Mouse (Mus musculus) cerebellum, postnatal 10 days (tissue): ENCODE data around the gene Tmem119.

Source experiments
- DNase-seq, 2 experiments: peaks; one replicate each; pipeline ENCODE4 v3.0.0; 2021; ENCODE audit warnings: mixed read lengths in 2 of 2

The Tmem119 gene

DNA sequence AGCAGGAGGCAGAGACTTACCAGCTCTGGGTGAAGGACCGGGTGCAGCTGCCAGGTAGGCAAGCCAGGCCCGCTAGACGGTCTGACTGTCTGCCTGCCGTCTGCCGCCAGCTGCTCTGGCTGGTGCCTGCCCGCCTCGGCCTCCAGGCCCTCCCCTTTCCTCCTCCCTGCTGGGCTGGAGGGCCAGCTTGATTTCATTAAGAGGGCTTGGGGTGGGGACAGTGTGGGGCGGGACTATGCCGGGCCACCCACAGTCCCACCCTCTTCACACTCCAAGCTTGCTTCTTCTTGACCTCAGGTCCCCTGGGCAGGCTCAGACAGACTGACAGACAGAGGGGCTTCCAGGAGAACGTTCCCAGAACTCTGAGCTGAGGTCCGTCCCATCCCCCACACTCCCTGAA lies at the start of gene Tmem119:
TSS of gene Tmem119 (minus strand) at position 237 of the 400 bp plus-strand sequence.
- DNase-seq: peak; percentile 59 to 79

DNA sequence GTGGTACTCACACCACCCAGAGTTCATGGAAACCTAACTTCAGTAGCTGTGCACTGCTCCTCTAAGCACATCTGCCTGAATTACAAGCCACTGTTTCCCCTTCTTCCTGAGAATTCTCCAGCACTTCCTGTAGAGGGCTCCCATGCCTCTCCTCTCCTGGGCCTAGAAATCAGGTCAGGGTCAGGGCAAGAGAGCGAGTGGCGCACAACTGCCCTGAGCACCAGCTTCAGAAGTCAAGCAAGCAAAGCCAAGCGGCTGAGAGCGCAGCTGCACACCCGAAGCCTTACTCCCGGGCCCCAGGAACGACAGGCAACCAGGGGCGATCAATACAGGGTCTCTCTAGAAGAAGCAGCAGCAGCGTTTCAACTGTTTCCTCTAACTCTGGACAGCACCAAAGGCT lies 47.3 kb upstream of the Tmem119 start:
- DNase-seq: no peak

DNA sequence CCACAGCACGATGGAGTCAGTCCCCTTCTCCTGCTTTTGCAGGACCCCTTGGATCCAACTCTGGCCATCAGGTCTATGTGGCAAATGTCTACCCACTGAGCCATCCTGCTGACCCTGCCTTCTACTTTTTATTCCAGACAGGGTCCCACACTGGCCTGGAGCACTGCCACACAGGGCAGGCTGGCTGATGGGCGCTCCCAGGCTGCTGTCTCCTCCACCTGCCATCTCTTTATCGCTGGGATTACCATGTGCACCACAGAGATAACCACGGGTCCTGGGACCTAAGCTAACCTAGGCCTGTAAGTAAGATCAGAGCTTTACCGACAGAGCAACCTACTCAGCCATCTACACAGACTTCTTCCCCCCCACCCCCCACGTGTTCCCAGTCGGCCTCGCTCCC lies 46.3 kb upstream of the Tmem119 start:
- DNase-seq: no peak

DNA sequence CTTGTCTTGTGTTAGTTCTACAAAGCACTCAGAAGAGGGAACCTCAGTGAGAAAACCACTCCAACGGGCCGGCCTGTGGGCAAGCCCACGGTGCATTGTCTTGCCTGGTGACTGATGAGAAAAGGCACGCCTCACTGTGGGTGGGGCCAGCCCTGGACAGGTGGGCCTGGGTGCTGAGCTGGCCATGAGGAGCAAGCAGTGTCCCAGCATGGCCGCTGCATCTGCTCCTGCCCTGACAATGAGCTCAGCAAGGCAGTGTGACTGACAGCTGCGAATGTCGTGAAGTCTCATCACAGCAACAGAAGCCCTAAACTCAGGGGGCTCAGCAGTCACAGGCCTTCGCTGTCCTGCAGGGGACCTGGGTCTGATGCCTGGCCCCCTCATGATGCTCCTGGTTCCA lies 45.3 kb upstream of the Tmem119 start:
- no peak for DNase-seq

DNA sequence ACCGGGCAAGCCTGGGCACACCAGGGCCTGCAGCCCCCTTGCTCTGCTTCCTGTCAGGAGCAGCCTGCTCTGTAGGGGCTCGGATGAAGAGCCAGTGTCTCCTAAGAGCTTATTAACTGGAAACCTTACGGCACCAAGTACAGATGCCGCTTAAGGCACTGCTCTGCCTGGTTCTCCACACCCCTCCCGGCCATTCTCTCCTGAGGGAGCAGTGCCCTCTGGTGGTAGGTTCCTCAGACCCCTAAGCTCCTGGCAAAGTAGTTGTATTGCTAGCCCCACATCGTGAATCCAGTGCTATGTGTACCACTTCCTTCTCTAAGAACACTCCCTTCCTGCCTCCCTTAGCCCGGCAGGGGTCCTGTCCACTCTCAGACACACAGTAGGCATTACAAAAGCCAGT lies 44.4 kb upstream of the Tmem119 start:
- peak; percentile 85 to 87 for DNase-seq

DNA sequence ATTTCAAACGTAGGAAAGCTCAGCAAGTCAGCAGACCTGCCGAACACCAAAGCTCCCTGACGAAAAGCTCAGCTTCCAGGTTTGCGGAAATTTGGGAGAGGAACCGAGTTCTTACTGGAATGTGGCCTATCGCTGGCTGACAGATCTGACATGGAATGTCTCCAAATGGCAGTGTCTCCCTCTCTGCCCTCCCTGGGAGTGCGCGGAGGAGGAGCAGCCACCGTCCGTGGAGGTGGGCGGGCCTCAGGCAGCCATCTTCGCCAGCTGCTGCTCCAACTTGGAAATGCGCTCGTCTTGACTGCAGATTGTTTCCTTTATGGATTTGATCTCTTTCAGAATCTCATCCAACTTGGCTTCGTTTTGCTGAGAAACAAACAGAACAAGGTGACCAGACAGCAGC lies 43.8 kb upstream of the Tmem119 start:
- no peak for DNase-seq

DNA sequence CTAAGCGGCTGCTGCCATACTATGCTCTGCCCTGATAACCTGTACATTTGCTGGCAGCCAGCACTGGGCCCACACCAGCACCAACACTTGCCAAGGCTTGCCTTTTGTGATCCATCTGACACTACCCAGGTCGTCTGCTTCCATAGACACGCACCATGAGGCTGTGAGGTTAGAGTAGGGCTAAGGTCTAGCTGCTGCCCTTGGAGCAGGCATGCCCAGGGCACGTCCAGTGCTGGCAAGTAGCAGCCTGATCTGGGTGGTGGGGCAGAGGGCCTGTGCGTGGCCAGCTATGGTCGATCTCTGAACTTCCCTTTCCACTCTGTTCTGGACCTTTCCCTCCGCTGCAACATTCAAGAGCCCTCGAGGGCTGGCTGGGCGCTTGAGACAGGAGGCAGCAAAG lies 42.6 kb upstream of the Tmem119 start:
- DNase-seq: no peak

DNA sequence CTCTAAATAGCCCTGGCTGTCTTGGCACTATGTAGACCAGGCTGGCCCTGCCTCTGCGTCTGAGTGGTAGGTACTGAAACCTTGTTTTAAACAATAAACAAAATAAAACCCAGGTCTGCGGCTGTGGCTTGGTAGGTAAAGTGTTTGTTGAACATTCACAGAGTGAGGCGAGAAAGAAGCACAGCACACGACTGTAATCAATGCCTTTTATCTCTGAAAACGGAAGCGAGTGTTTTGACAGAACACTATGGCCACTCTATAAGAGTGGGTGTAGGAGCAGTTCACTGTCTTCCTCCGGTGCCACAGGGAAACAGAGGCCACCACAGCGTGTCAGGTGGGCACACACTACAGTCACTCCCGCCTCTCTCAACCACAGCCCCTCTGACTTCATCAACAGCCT lies 41.9 kb upstream of the Tmem119 start:
- no peak for DNase-seq

DNA sequence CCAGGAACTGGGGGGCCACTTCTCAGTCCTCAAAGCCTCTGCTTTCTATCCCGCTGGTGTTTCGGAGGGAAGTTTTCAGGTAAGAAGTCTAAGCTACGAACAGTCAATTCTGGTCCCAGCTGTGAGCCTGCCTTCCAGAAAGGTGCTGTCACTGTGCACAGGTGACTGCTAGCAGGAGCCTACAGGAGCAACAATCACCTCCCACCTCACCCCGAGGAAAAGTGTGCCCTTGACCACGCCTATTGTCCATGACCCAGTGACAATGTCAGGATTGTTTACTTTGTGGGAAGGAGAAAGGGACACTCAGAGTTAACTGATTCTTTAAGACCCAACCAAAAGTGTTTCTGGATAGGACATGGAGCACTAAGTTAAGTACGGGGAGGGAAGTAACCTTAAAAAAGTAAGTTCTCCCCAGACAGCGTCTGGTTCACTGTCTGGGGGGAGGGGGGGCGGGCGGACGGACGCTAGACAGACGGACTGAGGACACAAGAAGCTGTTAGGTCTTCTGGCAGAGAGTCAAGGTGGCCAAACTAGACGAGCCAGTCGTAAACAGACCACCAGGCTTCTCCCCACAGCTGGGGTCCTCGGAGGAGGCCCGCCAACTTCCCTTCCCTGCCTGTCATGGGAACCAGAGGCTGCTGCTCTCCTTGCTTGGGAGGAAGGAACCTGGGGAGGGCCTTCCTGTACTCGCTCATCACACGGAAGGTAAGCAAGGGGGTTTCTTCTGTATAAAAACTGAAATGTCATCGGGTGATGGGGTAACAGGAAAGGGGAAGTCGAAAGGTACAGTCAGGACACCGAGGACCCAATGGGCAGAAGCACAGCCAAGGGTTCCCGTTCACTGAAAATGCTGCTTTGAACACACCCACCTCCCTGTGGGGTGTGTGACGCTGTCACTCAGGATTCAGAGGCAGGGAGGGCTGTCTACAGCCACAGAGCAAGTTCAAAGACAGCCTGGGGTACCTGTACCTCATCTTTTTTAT lies 41.2 kb upstream of the Tmem119 start:
- no peak for DNase-seq

DNA sequence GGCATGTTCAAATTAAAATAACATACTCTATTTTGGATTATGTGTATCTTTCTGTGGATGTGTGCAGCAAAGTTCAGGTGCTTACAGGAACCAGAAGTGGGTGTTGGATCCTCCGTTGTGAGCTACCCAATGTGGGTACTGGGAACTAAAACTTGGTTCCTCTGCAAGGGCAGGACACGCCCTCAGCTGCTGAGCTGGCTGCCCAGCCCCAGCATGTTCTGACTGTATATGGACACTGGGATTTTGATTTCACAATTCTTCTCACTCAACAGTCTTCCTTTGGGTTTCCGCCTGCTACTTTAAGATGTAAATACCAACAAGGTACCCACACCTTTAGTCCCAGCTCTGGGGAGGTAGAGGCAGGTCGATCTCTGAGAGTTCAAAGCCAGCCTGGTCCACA lies 40.1 kb upstream of the Tmem119 start:
- DNase-seq: no peak

DNA sequence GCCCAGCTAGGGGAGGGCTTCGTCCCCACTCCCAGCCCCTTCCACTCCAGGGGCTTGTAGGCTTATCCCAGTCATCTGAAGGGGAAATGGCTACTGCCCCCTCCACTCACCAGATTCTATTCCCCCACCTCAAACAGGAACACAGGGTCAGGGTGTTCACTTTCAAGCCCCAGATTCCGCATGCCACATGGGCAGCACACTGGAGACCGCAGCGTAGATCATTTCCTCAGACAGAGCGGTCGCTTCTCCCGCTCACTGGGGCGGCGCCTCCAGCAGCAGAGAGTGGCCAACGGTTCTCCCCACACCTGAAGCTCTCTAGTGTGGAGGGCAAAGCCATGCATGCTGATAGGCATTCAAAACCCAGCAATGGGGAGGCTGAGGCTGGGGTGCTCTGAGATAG lies 36.6 kb upstream of the Tmem119 start:
- DNase-seq: no peak

DNA sequence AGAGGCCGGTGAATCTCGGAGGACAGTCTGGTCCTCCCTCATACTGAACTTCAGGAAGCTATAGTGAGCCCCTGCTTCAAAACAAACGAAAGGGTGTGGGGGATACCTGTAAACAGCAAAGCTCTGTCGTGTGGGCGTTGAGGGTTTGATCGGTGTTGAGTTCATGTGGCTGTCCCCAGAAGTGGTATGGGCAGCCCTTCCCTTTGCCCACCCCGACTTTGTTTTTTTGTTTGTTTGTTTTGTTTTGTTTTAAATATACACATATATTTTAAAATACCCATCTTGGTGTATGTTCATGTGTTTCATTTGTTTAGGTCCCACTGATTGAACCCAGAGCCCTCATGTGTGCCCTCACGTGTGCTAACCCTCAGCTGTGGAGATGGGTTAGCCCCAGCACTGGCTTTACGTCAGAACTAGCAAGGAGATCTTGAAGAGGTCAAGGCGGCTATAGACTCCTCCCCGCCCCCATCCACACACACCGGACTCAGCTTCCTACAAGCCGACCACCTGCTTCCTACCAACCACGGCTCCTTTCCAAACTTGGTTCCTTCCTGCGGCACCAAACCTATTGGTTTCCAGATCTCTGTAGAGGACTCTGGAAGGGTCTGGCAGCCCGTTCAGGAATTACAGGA lies 33.1 kb upstream of the Tmem119 start:
- no peak for DNase-seq

DNA sequence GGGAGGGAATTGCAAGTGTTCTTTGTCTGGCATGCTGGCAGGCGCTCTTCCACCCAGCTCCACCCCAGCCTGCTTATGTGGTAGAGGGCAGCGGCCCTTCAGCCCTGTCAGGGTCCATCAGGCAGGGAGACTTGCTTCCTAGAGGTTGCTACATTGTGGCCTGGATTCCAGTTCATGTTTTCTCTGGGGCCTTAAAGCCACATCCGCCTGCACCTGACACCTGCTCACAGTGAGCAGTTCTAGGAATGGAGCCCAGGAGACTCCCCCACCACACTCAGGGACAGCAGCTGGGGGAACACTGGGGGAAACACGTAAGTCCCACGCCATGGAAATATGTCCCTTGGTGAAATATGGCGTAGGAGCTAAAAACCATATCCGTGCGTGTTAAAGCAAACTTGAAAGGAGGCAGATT lies 32.2 kb upstream of the Tmem119 start, which contains the start of gene Selplg:
TSS of gene Selplg (minus strand) at position 155 of the 412 bp plus-strand sequence.
- DNase-seq: no peak

DNA sequence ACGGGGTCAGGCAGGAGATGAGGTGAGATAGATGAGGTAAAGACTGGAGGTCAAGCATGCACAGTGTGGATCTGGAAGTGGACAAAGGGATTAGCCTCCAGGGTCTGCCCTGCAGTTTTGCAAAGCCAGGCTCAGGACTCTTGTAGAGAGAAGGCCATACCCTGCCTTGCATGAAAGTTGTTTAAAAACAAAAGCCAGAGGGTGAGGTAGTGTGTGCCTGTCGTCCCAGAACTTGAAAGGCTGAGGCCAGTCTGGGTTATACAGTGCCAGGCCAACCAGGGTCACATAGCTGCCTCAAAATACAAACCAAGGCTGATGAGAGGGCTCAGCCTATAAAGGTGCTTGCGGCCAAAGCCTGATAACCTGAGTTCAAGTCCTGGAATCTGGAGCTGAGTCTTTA lies 31.4 kb upstream of the Tmem119 start:
- DNase-seq: no peak

DNA sequence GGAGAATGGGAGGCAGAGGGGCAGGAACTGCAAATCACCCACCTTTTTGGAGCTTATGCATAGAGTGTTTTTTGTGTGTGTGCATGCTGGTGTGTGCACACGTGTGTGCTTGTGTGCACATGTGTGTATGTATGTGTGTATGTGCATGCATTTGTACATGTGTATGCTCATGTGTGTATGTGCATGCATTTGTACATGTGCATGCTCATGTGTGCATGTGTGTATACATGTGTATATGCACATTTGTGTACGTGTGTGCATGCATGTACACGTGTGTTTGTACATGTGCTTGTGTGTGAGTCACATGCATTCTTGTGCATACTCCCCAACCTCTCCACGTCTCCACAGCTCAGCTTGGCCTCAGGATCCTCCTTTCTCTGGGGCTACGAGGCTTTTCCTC lies 30.5 kb upstream of the Tmem119 start:
- no peak for DNase-seq

DNA sequence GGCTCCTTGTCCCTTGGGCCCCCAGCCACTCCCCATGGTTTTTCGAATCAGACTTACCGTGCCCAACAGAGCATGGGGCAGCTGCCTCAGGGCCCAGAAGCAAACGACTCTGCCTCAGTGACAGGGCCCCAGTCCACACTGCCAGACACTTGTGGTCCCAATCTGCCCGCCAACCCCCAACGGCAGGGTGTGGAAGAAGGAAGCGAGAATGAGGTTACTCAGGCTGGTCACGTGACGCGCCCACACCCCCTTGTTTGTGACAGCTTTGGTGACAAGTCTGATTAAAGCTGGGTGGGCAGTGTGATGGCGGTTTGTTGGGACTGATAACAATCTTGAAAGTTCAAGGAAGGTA lies 30.0 kb upstream of the Tmem119 start:
- DNase-seq: no peak

DNA sequence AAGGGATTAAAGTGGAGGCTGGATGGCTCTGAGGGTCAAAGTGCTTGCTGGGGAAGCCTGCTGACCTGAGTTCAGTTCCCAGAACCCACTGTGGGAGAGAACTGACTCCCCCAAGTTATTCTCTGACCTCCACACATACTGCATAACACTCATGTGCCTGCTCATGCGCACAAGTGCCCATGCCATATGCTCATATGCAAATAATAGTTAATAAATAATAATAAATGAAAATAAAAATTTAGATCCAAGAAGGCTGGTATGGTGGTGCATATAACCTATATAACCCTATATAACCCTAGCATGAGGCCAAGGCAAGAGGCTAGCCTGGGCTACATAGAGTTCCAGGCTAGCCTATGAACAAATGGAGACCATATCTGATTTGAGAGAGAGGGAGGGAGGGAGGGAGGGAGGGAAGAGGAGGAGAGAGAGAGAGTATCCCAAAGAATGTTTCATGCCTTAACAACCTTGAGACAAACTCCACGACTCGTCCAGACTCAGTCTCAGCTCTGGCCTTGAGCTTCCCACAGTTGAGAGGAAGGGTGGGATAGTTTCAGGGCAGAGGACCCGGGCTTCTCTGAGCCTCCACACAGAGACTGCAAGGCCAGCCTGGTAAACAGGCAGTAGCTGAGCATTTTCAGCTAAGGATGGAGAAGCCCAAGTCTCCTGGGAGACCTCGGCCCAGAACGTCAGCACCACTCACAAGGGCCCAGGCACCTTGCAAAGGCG lies 29.4 kb upstream of the Tmem119 start:
- no peak for DNase-seq

DNA sequence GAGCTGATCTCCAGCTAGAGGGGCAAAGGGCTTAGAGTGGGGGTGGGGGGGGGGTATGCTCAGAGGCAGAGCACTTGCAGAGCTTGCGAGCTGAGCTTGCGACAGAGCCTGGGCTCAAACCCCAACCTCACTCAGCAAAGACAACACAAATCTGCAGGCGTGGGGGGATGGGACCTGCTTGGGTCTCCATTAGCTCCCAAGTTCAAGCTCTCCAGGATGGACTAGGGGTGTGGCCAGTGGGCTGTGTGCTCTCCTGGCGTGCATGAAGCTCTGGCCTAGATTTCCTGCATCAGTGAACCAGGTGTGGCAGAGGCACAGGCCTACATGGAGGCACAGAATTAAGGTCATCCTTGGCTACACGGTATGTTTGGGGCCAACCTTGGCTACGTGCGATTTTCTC lies 28.2 kb upstream of the Tmem119 start:
- DNase-seq: no peak

DNA sequence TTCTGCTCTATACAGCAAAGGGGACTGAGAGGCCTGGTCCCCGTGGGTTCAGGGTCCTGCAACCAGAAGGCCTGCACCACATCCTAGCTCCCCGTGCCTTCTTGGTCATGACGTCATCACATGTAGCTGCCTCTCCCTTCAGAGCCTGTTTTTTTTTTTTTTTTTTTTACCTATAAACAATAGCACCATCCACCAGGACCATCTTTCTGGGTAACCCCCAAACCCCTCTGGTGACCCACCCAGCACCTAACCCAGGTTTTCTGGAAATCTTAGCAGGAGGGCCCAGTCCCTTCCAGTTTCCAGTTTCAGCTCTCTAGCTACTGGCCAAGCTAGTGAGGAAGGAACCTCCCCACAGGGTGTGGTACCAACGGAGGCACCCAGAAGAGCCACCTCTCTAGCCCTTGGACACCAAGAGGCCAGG lies 27.7 kb upstream of the Tmem119 start:
- no peak for DNase-seq

DNA sequence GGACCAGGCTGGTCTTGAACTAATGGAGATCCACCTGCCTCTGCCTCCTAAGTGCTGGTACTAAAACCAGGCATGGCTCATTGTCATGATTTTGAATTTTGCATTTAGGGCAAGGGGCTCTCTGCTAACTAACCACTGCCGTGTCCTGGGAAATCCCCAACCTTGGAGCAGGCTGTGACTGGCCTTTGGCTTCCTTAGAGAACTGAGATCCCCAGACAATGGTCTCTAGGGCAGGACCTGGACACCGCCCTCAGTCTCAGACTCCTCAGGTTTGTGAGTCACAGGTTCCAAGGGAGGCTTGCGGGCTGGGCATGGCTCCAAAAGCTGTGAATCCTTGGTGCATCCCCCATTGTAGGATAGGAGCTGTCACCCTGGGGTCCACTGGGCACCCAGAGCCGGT lies 26.3 kb upstream of the Tmem119 start:
- peak in 1 of 2 experiments; percentile 30 for DNase-seq

DNA sequence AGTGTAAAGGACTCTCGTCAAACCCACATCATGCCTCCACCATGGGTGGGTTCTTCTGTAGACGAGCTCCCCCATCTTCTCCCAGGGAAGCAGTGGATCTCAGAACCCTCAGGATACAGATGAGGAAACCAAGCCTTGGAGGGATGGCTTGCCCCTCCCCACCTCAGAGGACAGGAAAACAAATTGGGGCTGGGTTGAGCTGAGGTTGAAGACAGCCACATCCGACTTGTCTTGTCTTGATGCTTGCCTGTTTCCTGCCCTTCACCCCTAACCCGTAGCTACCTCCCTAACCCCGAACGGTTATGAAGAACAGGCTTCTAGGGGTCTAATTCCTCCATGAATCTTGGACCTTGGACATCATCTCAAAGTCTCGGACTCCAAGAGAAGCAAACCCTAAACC lies 25.2 kb upstream of the Tmem119 start:
- no peak for DNase-seq

DNA sequence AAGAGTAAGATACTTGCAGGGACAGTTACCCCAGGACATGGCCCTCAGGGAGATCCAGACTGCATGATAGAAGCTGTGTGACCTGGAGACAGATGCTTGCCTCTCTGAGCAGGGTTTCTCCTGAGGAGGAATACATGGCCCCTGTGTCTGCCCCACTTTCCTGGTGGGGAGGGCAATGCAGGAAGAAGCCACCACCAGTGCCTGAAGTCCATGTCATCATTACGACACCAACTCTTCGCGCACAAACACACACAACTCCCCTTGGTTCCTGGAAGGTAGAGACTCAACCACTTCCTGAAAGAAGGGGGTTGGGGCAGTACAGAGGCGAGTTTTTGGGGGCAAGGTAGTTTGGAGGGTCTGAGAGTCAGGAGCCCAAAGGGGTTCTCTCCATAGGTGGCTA lies 23.9 kb upstream of the Tmem119 start:
- no peak for DNase-seq

DNA sequence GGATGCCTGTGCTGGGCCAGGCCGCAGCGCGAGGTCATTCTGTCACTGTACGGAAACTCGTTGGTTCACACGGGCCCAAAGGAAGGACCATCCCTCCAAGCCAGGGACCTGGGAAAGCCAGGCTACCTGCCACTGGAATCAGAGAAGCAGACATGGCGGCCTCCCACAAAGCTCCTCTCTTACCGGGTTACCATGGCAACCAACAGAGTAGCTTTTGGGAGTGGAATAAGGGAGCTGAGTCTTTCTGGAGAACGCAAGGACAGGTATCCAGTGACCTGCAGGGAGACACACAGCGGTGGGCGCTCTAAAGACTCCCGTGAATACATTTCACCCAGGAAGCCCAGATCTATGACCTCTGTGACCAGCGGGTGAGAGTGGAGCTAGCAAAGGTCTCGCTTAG lies 18.3 kb upstream of the Tmem119 start:
- DNase-seq: no peak
